Mouse (Mus musculus) gastrocnemius, postnatal 14 days (tissue): Measurements from ENCODE around the gene Wbp1l. TPM values are rescaled to one million over a fixed set of nuclear protein-coding genes. Genes with fewer than 3 reads are reported as not detected.
"Not testable (repeated sequence)": the region's sequence is repeated elsewhere in the genome, so short reads cannot be mapped to it uniquely, and the experiment has no call there.

Experiments used
- DNase-seq: peaks from one replicate; pipeline ENCODE4 v3.0.0; 2021; ENCODE audit warnings: mixed read lengths
- intact Hi-C: fragments of 180-260 bp; cut with DNase I; formaldehyde crosslinking; loops from one replicate; pipeline ENCODE4 v1.15.1; 2025; ENCODE audit warnings: low total_unique reads
- long read RNA-seq, 2 experiments: library from polyadenylated mRNA; stranded (forward); transcript quantifications; one replicate each; pipeline ENCODE4 v2.0.0; 2021
- total RNA-seq, 2 experiments: library from RNA; stranded (reverse); gene quantifications; 2 replicates each; pipeline ENCODE4 v1.2.3; 2021

Gene Wbp1l
- 10 to 100 TPM; 30.4 to 38.5 TPM for total RNA-seq
- long read RNA-seq, experiment 1, transcript Wbp1l-204 (4 exons, 3,900 nt) = minor isoform, 6 of 48 reads
- long read RNA-seq, experiment 1, transcript Wbp1l-201 (5 exons, 3,911 nt) = minor isoform, 7 of 48 reads
- long read RNA-seq, experiment 1, transcript Wbp1l-202 (4 exons, 3,865 nt) = major isoform, 20 of 48 reads
- long read RNA-seq, experiment 1, partial matches to known transcripts = 11 of 48 reads
- long read RNA-seq, experiment 1, other reads (novel, unspliced or antisense) = 4 of 48 reads
- long read RNA-seq, experiment 2, transcript Wbp1l-204 (4 exons, 3,900 nt) = minor isoform, 9 of 61 reads
- long read RNA-seq, experiment 2, transcript Wbp1l-202 (4 exons, 3,865 nt) = major isoform, 22 of 61 reads
- long read RNA-seq, experiment 2, transcript Wbp1l-201 (5 exons, 3,911 nt) = minor isoform, 10 of 61 reads
- long read RNA-seq, experiment 2, partial matches to known transcripts = 15 of 61 reads
- long read RNA-seq, experiment 2, other reads (novel, unspliced or antisense) = 4 of 61 reads

- intact Hi-C loops = loop anchor here (10.0 kb wide), 1 partner anchor 266 kb away; no protein-coding TSS in a partner anchor
- DNase-seq = peak; percentile 97
Observed at GRCm38 (mm10) chr19:46598720-46599252, at the start of gene Wbp1l. Wbp1l (plus strand) TSS chr19:46599084.

- intact Hi-C loops = no loop called here
- DNase-seq = no peak
Observed at GRCm38 (mm10) chr19:46550385-46550784, 48.5 kb upstream of the Wbp1l start.

- DNase-seq = no peak
- intact Hi-C loops = no loop called here
Observed at GRCm38 (mm10) chr19:46552496-46552895, 46.4 kb upstream of the Wbp1l start.

- intact Hi-C loops = no loop called here
- DNase-seq = peak; percentile 64
Observed at GRCm38 (mm10) chr19:46553541-46553955, 45.3 kb upstream of the Wbp1l start.

- intact Hi-C loops = no loop called here
- no peak for DNase-seq
Observed at GRCm38 (mm10) chr19:46558009-46558408, 40.9 kb upstream of the Wbp1l start.

GRCm38 (mm10) chr19:46558631-46559030 lies 40.3 kb upstream of the Wbp1l start:
- intact Hi-C loops = no loop called here
- no peak for DNase-seq

- intact Hi-C loops = no loop called here
Observed at GRCm38 (mm10) chr19:46562132-46562531, 36.8 kb upstream of the Wbp1l start.

GRCm38 (mm10) chr19:46562581-46563515 lies 36.0 kb upstream of the Wbp1l start:
- intact Hi-C loops = no loop called here
- peak; percentile 43 for DNase-seq

More at GRCm38 (mm10) chr19:46562132-46562531, 36.8 kb upstream of the Wbp1l start:
- DNase-seq = peak; percentile 81

GRCm38 (mm10) chr19:46563603-46564002 lies 35.3 kb upstream of the Wbp1l start:
- DNase-seq = no peak
- intact Hi-C loops = no loop called here

GRCm38 (mm10) chr19:46564043-46564462 lies 34.8 kb upstream of the Wbp1l start:
- intact Hi-C loops = no loop called here
- DNase-seq = no peak

- intact Hi-C loops, DNase-seq: not testable (repeated sequence)
Observed at GRCm38 (mm10) chr19:46571211-46571877, 27.5 kb upstream of the Wbp1l start.

- intact Hi-C loops = no loop called here
- DNase-seq = no peak
Observed at GRCm38 (mm10) chr19:46571878-46572244, 27.0 kb upstream of the Wbp1l start.

- intact Hi-C loops = no loop called here
Observed at GRCm38 (mm10) chr19:46572548-46572947, 26.3 kb upstream of the Wbp1l start.

GRCm38 (mm10) chr19:46572951-46573937 lies 25.6 kb upstream of the Wbp1l start, which contains the start of the genes Arl3 and Sfxn2:
Arl3 (minus strand) TSS chr19:46573198.
Sfxn2 (plus strand) TSS chr19:46573365.
- peak; percentile 97 for DNase-seq
- intact Hi-C loops = no loop called here

More at GRCm38 (mm10) chr19:46572548-46572947, 26.3 kb upstream of the Wbp1l start:
- DNase-seq = no peak

- no peak for DNase-seq
- intact Hi-C loops = no loop called here
Observed at GRCm38 (mm10) chr19:46573990-46574389, 24.9 kb upstream of the Wbp1l start.

- no peak for DNase-seq
- intact Hi-C loops = no loop called here
Observed at GRCm38 (mm10) chr19:46575196-46575595, 23.7 kb upstream of the Wbp1l start.

GRCm38 (mm10) chr19:46587823-46588508 lies 10.9 kb upstream of the Wbp1l start:
- peak; percentile 85 for DNase-seq
- intact Hi-C loops = loop anchor here (5.0 kb wide), 2 partner anchors 84 to 154 kb away; partner anchors contain the start of gene Cyp17a1
